Mouse (Mus musculus) brain, embryonic 14.5 days (tissue): ENCODE data around the gene Snd1. TPM values are rescaled to one million over a fixed set of nuclear protein-coding genes. Genes with fewer than 3 reads are reported as not detected.

Source experiments
- DNase-seq: peaks from one replicate; pipeline ENCODE4 v3.0.0-alpha.2; 2011; ENCODE audit warnings: low read depth
- CTCF ChIP-seq: fragments of 200-500 bp; IDR thresholded peaks from 2 replicates; pipeline ENCODE4 v1.5.1; 2012; ENCODE audit warnings: inconsistent platforms, mild to moderate bottlenecking, moderate library complexity, borderline replicate concordance; ENCODE audit not compliant: insufficient read depth, insufficient read length; ENCODE audit errors: extremely low read depth
- POLR2A ChIP-seq: fragments of 200-500 bp; IDR thresholded peaks from 2 replicates; pipeline ENCODE4 v1.6.1; 2012; ENCODE audit warnings: mild to moderate bottlenecking, inconsistent platforms, borderline replicate concordance; ENCODE audit not compliant: poor library complexity, insufficient read depth, insufficient read length, severe bottlenecking; ENCODE audit errors: extremely low read depth
- polyA plus RNA-seq: library from polyadenylated mRNA; depleted of rRNA; stranded (reverse); fragments of >200 nt; gene quantifications from 2 replicates; pipeline ENCODE4 v1.2.3, GENCODE M21; 2012

Snd1 gene
- polyA plus RNA-seq, 1 experiment: 73.1 TPM

DNA sequence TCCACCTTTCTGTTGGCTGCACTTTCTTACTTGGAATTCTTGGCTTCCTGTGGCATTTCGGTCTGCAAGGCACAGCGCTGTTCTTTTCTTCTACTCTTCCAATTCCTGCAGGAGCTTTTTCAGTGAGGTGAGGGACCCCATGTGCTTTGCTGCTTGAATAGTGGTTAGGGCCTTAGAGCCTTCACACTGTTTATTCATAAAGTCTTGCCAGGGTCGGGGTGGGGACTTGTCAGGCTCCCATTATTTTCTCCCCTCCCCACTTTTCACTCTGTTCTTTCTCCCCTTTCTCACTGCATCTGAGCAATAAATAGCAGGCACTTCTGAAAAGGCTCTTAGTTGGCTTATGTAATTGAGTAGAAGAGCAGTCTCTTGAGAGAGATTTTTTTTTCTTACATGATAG lies 143.4 kb downstream of the Snd1 start:
- no peak for TF ChIP-seq POLR2A
- peak; percentile 81 for DNase-seq

DNA sequence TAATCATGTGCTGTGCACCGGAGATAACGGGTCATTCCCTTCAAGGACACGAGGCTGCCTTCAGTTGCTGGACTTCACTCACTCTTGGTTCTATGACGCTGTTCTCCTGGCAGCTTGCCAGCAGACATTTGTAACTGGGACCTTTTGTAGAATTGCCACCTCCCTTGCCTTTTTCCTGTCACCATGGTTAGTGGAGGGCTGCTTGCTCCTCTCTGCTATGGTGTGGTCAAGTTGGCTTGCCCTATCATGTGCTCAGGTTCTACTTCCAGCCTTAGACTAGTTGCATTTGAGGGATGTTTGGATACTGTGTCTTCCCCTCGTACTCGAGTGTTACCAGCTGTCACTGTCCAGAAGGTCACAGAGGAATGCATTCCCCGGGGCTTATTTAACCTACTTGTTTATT lies 143.8 kb downstream of the Snd1 start:
- peak; percentile 80 for DNase-seq
- TF ChIP-seq POLR2A (no peak), CTCF (no peak)

DNA sequence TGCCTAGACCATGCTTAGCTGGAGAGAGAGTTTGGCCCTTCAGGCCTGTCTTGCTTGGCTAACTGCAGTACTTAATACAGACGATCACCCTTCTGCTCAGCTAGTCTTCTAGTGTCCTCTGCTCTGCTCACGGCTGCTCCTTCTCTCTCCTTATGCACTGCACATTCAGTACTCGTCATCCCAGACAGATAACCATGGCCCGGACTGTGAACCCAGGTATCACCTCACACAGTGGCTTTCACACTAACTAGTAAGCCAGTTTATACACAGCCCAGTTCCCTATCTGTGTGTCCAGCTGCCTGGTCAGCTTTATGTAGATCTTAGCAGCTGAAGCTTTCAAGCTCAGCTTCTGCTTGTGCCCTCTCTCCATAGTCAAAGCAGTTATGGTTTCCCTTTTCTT lies 146.5 kb downstream of the Snd1 start:
- TF ChIP-seq CTCF (no peak), POLR2A (no peak)
- DNase-seq: no peak

DNA sequence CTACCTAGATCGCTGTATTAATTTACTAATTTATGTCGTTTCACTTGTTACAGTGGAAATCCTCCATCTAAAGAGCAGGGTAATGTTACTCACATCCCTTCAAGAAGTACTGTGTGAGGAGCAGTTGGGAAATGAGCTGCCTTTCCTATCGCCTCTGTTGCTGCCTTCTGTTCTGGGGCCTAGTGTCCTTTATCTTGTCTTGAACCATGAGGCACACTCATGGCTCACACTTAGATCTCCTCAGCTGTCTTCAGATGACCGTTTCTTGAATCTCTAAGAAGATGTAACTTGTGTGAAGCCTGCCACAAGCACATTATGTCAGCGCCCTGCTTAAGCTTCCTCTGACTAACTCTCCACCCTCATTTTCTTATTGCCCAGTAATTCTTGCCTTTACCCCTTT lies 147.0 kb downstream of the Snd1 start:
- TF ChIP-seq POLR2A (no peak), CTCF (no peak)
- no peak for DNase-seq

DNA sequence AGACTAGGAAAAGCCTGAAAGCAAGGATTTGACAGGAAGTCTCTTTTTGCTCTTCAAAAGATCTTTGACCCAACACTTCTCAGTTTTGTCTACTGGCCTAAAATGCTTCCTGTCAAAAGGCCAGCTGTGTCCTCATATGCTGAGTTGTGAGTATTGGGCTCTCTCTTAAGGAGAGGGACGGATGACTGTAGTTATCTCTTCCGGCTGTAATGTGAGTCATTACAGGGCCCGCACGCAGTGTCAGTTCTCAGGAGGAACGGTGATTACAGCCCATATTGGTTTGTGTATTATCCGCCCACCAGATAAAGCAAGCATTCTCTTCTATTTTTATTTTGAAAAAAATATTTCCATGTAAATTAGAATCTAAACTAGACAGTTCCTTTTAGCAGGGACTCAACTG lies 147.6 kb downstream of the Snd1 start:
- TF ChIP-seq CTCF (no peak), POLR2A (no peak)
- DNase-seq: no peak

DNA sequence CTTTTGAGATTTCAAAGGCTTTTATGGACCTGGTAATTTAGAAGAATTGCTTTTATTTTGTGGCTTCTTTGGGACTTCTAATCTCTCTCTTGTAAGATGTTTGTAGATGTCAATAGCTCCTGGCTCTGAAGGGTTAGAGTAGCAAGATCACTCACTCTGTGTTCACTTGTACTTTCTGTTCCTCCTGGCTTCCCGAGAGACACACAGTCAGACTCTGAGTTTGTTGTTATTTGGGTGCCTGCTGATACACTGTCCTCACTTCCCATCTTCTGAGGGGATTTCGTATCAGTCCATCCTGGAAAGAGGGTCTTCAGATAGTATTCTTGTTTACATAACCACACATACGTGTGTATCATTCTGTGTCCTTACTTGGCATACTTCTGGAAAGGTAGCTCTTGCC lies 148.0 kb downstream of the Snd1 start:
- no peak for DNase-seq
- no peak for TF ChIP-seq POLR2A
- TF ChIP-seq CTCF: no peak

DNA sequence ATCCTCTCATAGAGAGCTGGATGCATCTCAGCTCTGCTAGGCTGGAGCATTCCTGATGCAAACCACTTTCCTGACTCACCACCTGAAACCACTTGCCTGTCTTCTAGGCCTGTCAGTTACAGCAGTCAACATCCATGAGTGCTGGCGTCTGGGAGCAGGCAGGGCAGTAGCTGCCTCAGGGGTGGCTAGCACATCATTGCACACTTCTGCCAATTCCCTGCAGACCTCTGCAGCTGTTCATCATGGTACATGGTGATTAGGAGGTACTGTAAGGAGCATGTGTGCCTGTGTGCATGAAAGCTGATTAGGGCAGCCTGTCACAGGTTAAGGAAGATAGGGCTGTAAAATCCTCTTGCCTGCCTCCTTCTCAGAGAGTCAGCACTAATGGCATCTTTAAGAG lies 153.5 kb downstream of the Snd1 start:
- DNase-seq: peak; percentile 76
- TF ChIP-seq POLR2A (no peak), CTCF (no peak)

DNA sequence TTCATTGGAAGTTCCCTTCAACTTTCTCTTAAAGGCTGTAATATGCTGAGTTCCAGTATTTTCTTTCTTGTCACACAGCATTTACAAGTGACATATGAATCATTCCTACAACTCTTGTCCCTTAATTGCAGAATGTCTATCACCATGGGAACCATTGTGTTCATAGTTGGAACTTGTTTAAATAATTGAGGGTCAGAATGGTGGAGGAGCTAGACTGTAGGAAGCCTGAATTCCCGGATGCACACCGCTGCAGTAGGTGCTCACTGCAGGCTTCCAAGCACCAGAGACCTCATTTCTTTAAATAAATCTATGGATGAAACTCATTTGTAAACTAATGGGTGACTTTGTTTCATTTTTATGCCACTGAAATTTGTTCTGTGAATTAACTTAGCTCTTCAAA lies 154.9 kb downstream of the Snd1 start:
- TF ChIP-seq CTCF: no peak
- no peak for TF ChIP-seq POLR2A
- DNase-seq: peak; percentile 65

DNA sequence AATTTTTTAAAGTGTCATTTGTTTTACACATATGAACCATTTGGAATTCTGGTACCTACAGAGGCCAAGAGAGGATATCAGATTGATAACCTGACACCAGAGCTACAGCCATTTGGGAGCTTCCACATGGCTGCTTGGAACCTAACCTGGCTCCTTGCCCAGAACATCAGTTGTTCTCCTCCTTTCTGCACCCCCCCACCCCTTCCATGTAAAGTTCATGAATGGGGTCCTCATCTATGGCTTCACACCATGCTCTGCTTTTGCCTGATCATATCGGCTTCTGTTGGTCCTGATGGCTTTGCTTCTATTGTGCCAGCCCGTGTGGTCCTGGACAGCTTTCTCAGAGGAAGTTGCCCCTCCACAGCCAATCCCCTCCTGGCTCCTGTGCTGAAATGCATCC lies 156.0 kb downstream of the Snd1 start:
- TF ChIP-seq CTCF: no peak
- TF ChIP-seq POLR2A: no peak
- DNase-seq: peak; percentile 54

DNA sequence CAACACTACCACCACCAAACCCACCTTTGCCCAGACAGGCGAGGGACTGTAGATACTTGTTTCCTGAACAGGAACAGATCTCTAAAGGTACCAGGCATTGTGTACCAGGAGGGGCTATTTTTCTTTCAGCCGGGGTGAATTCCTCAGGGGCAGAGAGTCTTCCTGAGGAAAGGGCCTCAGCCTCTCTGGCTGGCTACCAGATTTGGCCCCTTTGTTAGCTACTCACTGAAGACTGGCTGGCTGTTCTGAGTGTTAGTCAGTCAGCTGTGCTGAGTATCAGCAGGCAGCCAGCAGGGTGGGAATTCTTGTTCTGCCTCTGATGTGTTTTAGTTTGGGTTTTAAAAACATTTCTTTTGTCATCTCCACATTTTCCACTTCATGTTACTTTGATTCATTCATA lies 158.2 kb downstream of the Snd1 start:
- no peak for TF ChIP-seq POLR2A
- no peak for TF ChIP-seq CTCF
- DNase-seq: peak; percentile 86

DNA sequence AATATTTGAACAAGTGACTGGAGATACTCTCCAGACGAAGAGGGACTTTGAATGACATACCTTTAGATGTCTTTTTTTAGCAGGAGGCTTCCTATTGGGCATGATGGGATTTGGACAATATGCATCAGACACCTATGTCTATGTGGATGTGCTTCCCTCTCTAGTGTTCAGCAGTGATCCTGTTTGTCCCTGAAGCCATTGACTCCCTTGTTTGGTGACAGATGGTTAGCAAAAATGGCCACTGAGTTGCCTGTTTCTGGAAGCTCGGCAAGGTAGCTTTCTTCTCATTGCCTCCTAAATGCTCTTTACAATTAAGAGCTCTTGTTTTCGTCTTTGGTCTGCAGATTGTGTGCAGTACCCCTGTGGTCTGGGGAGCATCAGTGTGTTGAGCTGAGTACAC lies 158.7 kb downstream of the Snd1 start:
- TF ChIP-seq CTCF (no peak), POLR2A (no peak)
- peak; percentile 22 for DNase-seq

DNA sequence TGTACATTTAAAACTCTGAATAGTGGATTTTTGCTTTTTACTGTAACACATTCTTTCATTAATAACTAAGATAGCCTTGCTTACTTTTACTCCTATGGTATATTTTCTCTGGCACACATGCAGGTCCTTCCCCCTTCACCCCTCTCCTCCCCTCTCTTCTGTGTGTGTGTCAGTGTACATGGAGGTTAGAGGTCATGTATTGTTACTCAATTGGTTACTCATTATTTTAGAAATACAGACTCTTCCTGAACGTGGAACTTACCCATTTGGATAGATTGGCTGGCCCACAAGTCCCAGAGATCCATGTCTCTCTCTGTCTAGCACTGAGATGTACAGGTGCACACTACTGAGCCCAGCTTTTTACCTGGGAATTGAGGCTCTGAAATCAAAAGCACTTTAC lies 160.2 kb downstream of the Snd1 start:
- TF ChIP-seq POLR2A (no peak), CTCF (no peak)
- no peak for DNase-seq
